Mouse (Mus musculus) myocyte (in vitro differentiated cells): ENCODE results near the gene Grm8. TPM values are rescaled to one million over a fixed set of nuclear protein-coding genes. Genes with fewer than 3 reads are reported as not detected.

Source experiments
- H3K27me3 ChIP-seq: one replicate; pipeline ENCODE4 v1.6.1; 2011; ENCODE audit not compliant: control insufficient read depth, insufficient read depth, insufficient read length
- H3K36me3 ChIP-seq: one replicate; pipeline ENCODE4 v1.6.1; 2011; ENCODE audit not compliant: control insufficient read depth, insufficient read depth
- H3K4me2 ChIP-seq: one replicate; pipeline ENCODE4 v1.6.1; 2011; ENCODE audit warnings: low read depth, control low read depth
- H3K4me3 ChIP-seq: one replicate; pipeline ENCODE4 v1.5.1; 2011; ENCODE audit warnings: mild to moderate bottlenecking, control low read depth, moderate library complexity
- H3K79me2 ChIP-seq: one replicate; pipeline ENCODE4 v1.6.1; 2011; ENCODE audit not compliant: control insufficient read depth, insufficient read depth
- H3ac ChIP-seq: one replicate; pipeline ENCODE4 v1.6.1; 2011; ENCODE audit not compliant: control insufficient read depth, insufficient read length
- CEBPB ChIP-seq: IDR thresholded peaks from 2 replicates; pipeline ENCODE4 v1.6.1; 2011; ENCODE audit warnings: mild to moderate bottlenecking, moderate library complexity; ENCODE audit not compliant: poor library complexity, insufficient read depth, severe bottlenecking
- E2F4 ChIP-seq: IDR thresholded peaks from one replicate; pipeline ENCODE4 v1.6.1; 2011; ENCODE audit warnings: mild to moderate bottlenecking, control low read depth, moderate library complexity; ENCODE audit not compliant: insufficient read depth
- MAX ChIP-seq: IDR thresholded peaks from one replicate; pipeline ENCODE4 v1.6.1; 2011; ENCODE audit warnings: low read depth, mild to moderate bottlenecking, control low read depth
- MYOD1 ChIP-seq, 3 experiments: IDR thresholded peaks; one replicate each; pipeline ENCODE4 v1.6.1; 2011; ENCODE audit warnings: control low read depth in 2 of 3, low read depth in 2 of 3, mild to moderate bottlenecking in 2 of 3, moderate library complexity in 1 of 3; ENCODE audit not compliant: insufficient read length in 2 of 3, control insufficient read depth in 1 of 3
- MYOG ChIP-seq, 3 experiments: IDR thresholded peaks; one replicate each; pipeline ENCODE4 v1.6.1; 2011; ENCODE audit warnings: control low read depth in 2 of 3, low read depth in 2 of 3, mild to moderate bottlenecking in 2 of 3; ENCODE audit not compliant: insufficient read length in 2 of 3, control insufficient read depth in 1 of 3, insufficient read depth in 1 of 3
- POLR2A ChIP-seq: IDR thresholded peaks from one replicate; pipeline ENCODE4 v1.6.1; 2011; ENCODE audit warnings: low read depth, mild to moderate bottlenecking, control low read depth, moderate library complexity; ENCODE audit not compliant: insufficient read length
- POLR2AphosphoS2 ChIP-seq: IDR thresholded peaks from one replicate; pipeline ENCODE4 v1.6.1; 2011; ENCODE audit warnings: low read depth, control low read depth; ENCODE audit not compliant: insufficient read length
- REST ChIP-seq: IDR thresholded peaks from one replicate; pipeline ENCODE4 v1.6.1; 2011; ENCODE audit warnings: mild to moderate bottlenecking, control low read depth, moderate library complexity; ENCODE audit not compliant: insufficient read depth, insufficient read length
- SRF ChIP-seq: IDR thresholded peaks from one replicate; pipeline ENCODE4 v1.6.1; 2011; ENCODE audit warnings: low read depth; ENCODE audit not compliant: control insufficient read depth, insufficient read length
- TCF12 ChIP-seq: IDR thresholded peaks from one replicate; pipeline ENCODE4 v1.6.1; 2011; ENCODE audit warnings: mild to moderate bottlenecking, control low read depth; ENCODE audit not compliant: poor library complexity, insufficient read depth, severe bottlenecking
- TCF3 ChIP-seq: IDR thresholded peaks from one replicate; pipeline ENCODE4 v1.6.1; 2011; ENCODE audit warnings: low read depth, control low read depth; ENCODE audit not compliant: insufficient read length
- USF1 ChIP-seq: IDR thresholded peaks from one replicate; pipeline ENCODE4 v1.6.1; 2011; ENCODE audit warnings: low read depth, mild to moderate bottlenecking, control low read depth, moderate library complexity
- polyA plus RNA-seq: library from polyadenylated mRNA; unstranded; fragments of >200 nt; fragmentation: generic; extraction: Trizol; gene quantifications from one replicate; pipeline ENCODE4 v1.2.1, GENCODE M21; 2012; ENCODE audit warnings: missing spikeins

Gene Grm8
- polyA plus RNA-seq, 1 experiment, result not detected

DNA sequence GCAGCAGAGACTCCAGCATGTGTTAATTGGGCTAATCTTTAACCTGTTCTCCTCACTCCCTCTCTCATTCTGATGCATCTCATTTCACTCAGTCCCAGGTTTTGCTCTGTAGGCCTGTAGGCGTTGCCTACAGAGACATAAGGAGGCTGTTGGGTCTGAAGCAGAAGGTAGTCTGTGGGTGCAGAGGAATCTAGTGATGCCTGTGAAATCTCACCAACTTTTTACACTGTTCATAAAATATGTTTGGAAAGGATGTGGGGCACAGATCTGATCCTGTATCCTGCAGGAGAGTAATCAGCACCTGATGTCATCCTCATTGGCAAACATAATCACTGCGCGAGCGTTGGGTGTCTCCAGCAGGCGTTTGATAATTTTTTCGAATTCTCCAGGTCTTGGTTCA, 372.9 kb downstream of the Grm8 start:
- Histone ChIP-seq H3K4me2 (no peak overlapping the region), H3K27me3 (no peaks in the 10 kb centered on the region), H3K4me3 (no peak overlapping the region), H3K36me3 (no peaks in the 10 kb centered on the region), H3ac (no peak overlapping the region), H3K79me2 (no peaks in the 10 kb centered on the region)
- TF ChIP-seq SRF (no peak), CEBPB (no peak), USF1 (no peak), REST (no peak), TCF3 (no peak), TCF12 (no peak), POLR2A (no peak), MAX (no peak)

- no peaks in the 10 kb centered on the region for H3K79me2 ChIP-seq
- no peak overlapping the region for H3K4me2 ChIP-seq
- no peak overlapping the region for H3K4me3 ChIP-seq
- TF ChIP-seq USF1 (no peak), TCF3 (no peak), TCF12 (no peak), MAX (no peak), MYOD1 (IDR thresholded peaks at IDR 0.05; ENCODE audit: control insufficient read depth in 1 of 3, insufficient read length in 2 of 3, low read depth in 2 of 3) (no peak), POLR2A (no peak), POLR2AphosphoS2 (no peak), E2F4 (no peak), MYOG (IDR thresholded peaks at IDR 0.05; ENCODE audit: control insufficient read depth in 1 of 3, insufficient read depth in 1 of 3, insufficient read length in 2 of 3, low read depth in 2 of 3) (no peak), CEBPB (no peak), REST (no peak)
- H3K36me3 ChIP-seq, result no peaks in the 10 kb centered on the region
- no peak overlapping the region for H3ac ChIP-seq
- no peaks in the 10 kb centered on the region for H3K27me3 ChIP-seq
Observed at GRCm38 (mm10) chr6:27753290-27753829, 381.6 kb downstream of the Grm8 start.

DNA sequence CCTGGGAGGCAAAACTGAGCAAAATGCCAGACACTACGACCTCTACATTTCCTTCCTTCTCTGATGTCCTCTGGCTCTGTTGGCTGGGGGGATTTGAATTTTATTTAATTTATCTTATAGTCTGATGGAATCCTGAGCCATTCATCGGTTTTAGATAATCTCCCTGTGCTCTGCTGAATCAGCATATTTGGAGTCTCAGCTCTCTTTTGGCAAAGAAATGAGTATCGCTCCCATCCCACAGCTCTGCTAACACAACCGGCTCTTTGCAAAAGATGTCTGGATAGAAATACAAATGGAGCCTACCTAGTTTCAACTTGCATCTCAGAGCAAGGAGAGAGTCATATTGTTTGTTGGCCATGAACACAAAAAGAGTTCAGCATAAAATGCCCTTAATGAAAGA, 388.5 kb downstream of the Grm8 start:
- H3K79me2 ChIP-seq, result no peaks in the 10 kb centered on the region
- no peak for TF ChIP-seq TCF3
- TF ChIP-seq CEBPB, result no peak
- no peak for TF ChIP-seq MYOG (IDR thresholded peaks at IDR 0.05; ENCODE audit: control insufficient read depth in 1 of 3, insufficient read depth in 1 of 3, insufficient read length in 2 of 3, low read depth in 2 of 3)
- no peak for TF ChIP-seq POLR2AphosphoS2
- TF ChIP-seq MAX, result no peak
- no peak for TF ChIP-seq MYOD1 (IDR thresholded peaks at IDR 0.05; ENCODE audit: control insufficient read depth in 1 of 3, insufficient read length in 2 of 3, low read depth in 2 of 3)
- TF ChIP-seq USF1, result no peak
- TF ChIP-seq E2F4, result no peak
- no peak for TF ChIP-seq POLR2A
- TF ChIP-seq TCF12, result no peak
- no peak for TF ChIP-seq REST
- TF ChIP-seq SRF, result no peak
- H3K36me3 ChIP-seq, result no peaks in the 10 kb centered on the region
- no peak overlapping the region for H3K4me2 ChIP-seq
- no peaks in the 10 kb centered on the region for H3K27me3 ChIP-seq
- no peak overlapping the region for H3K4me3 ChIP-seq
- no peak overlapping the region for H3ac ChIP-seq

DNA sequence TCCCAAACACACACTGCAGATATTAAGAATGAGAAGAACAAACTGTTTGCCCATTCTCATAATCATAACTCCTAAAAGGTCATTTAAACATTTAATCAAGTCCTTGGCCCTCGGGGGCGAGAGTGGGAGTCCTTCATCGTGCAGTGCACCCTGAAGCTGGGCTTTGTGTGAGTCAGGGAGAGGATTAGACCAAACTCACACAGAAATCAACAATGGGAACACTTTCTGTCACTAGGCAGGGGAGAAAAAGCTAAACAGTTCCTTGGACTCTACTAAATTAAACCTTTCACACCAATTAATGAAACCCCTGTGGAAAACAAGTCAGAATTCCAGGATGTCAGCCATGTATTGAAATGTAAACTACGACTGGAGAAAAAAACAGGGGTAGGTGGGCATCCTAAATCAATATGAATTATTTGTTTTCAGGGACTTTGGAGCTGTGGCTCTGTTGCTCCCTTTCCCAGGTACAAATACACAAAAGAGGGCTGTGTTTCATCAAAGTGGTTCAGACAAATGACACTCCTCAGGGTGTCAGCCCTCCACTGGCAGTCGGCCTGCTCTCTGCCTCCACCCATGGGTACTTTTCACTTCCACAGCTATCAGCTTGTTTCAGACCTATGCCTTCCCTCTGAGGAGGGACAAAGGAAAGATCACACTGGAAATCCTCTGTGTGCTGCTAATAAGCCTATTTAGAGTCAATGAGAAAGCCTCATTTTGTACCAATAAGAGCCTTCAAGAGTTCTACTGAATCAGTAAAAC, 389.1 kb downstream of the Grm8 start:
- no peaks in the 10 kb centered on the region for H3K79me2 ChIP-seq
- H3K36me3 ChIP-seq, result no peaks in the 10 kb centered on the region
- no peak for TF ChIP-seq POLR2AphosphoS2
- no peak for TF ChIP-seq TCF12
- no peak for TF ChIP-seq MYOG (IDR thresholded peaks at IDR 0.05; ENCODE audit: control insufficient read depth in 1 of 3, insufficient read depth in 1 of 3, insufficient read length in 2 of 3, low read depth in 2 of 3)
- no peak for TF ChIP-seq TCF3
- TF ChIP-seq E2F4, result no peak
- TF ChIP-seq SRF, result no peak
- no peak for TF ChIP-seq REST
- TF ChIP-seq POLR2A, result no peak
- no peak for TF ChIP-seq CEBPB
- no peak for TF ChIP-seq MAX
- no peak for TF ChIP-seq USF1
- TF ChIP-seq MYOD1 (IDR thresholded peaks at IDR 0.05; ENCODE audit: control insufficient read depth in 1 of 3, insufficient read length in 2 of 3, low read depth in 2 of 3), result no peak
- H3K4me3 ChIP-seq, result no peak overlapping the region
- no peak overlapping the region for H3ac ChIP-seq
- H3K27me3 ChIP-seq, result no peaks in the 10 kb centered on the region
- no peak overlapping the region for H3K4me2 ChIP-seq
